Mouse (Mus musculus): Measurements from ENCODE around the gene Cyp4f40. TPM values are rescaled to one million over a fixed set of nuclear protein-coding genes. Genes with fewer than 3 reads are reported as not detected.
A peak's percentile ranks its signal among the peaks of the same experiment; 100 is the strongest.
"Not testable (repeated sequence)": the region's sequence is repeated elsewhere in the genome, so short reads cannot be mapped to it uniquely, and the experiment has no call there.

Cyp4f40 gene
- total RNA-seq (2021) = under 1 TPM in 1 of 2 experiments, not detected in 1; 0.17 TPM
- long read RNA-seq, experiment 1 = 0 reads
- long read RNA-seq, experiment 2 = 0 reads

- DNase-seq (ENCODE audit: low spot score in 2 of 2) = peak; percentile 41 to 66
Measured at GRCm38 (mm10) chr17:32658712-32659111, at the start of gene Cyp4f40. Gene Cyp4f40, plus strand, starts transcription at chr17:32658900.

GRCm38 (mm10) chr17:32610231-32610630, 48.5 kb upstream of the Cyp4f40 start:
- not testable (repeated sequence) for DNase-seq (ENCODE audit: low spot score in 2 of 2)

- no peak for DNase-seq (ENCODE audit: low spot score in 2 of 2)
Measured at GRCm38 (mm10) chr17:32610896-32611295, 47.8 kb upstream of the Cyp4f40 start.

- DNase-seq (ENCODE audit: low spot score in 2 of 2) = no peak
Measured at GRCm38 (mm10) chr17:32612417-32612816, 46.3 kb upstream of the Cyp4f40 start.

GRCm38 (mm10) chr17:32617252-32617651, 41.4 kb upstream of the Cyp4f40 start:
- DNase-seq (ENCODE audit: low spot score in 2 of 2) = no peak

- not testable (repeated sequence) for DNase-seq (ENCODE audit: low spot score in 2 of 2)
Measured at GRCm38 (mm10) chr17:32621018-32621417, 37.7 kb upstream of the Cyp4f40 start, which contains the start of gene Cyp4f37. Gene Cyp4f37, plus strand, starts transcription at chr17:32621309.

- not testable (repeated sequence) for DNase-seq (ENCODE audit: low spot score in 2 of 2)
Measured at GRCm38 (mm10) chr17:32629726-32630125, 29.0 kb upstream of the Cyp4f40 start.

GRCm38 (mm10) chr17:32631936-32632335, 26.8 kb upstream of the Cyp4f40 start:
- DNase-seq (ENCODE audit: low spot score in 2 of 2) = no peak

- DNase-seq (ENCODE audit: low spot score in 2 of 2) = not testable (repeated sequence)
Measured at GRCm38 (mm10) chr17:32634242-32634971, 24.3 kb upstream of the Cyp4f40 start.

GRCm38 (mm10) chr17:32634972-32635314, 23.8 kb upstream of the Cyp4f40 start:
- DNase-seq (ENCODE audit: low spot score in 2 of 2) = peak; percentile 88

- DNase-seq (ENCODE audit: low spot score in 2 of 2) = no peak
Measured at GRCm38 (mm10) chr17:32636341-32636740, 22.4 kb upstream of the Cyp4f40 start.

GRCm38 (mm10) chr17:32637151-32637550, 21.5 kb upstream of the Cyp4f40 start:
- no peak for DNase-seq (ENCODE audit: low spot score in 2 of 2)

GRCm38 (mm10) chr17:32646631-32647030, 12.1 kb upstream of the Cyp4f40 start:
- no peak for DNase-seq (ENCODE audit: low spot score in 2 of 2)

- DNase-seq (ENCODE audit: low spot score in 2 of 2) = no peak
Measured at GRCm38 (mm10) chr17:32653860-32654259, 4.8 kb upstream of the Cyp4f40 start.

- no peak for DNase-seq (ENCODE audit: low spot score in 2 of 2)
Measured at GRCm38 (mm10) chr17:32657041-32657440, 1.7 kb upstream of the Cyp4f40 start.

GRCm38 (mm10) chr17:32658246-32658645, 454 bp upstream of the Cyp4f40 start:
- DNase-seq (ENCODE audit: low spot score in 2 of 2) = no peak

- no peak for DNase-seq (ENCODE audit: low spot score in 2 of 2)
Measured at GRCm38 (mm10) chr17:32673976-32674375, 15.3 kb downstream of the Cyp4f40 start.

GRCm38 (mm10) chr17:32676040-32676635, 17.4 kb downstream of the Cyp4f40 start:
- DNase-seq (ENCODE audit: low spot score in 2 of 2) = no peak

- DNase-seq (ENCODE audit: low spot score in 2 of 2) = peak; percentile 33 to 51
Measured at GRCm38 (mm10) chr17:32680404-32680803, 21.7 kb downstream of the Cyp4f40 start.

GRCm38 (mm10) chr17:32685048-32685750, 26.5 kb downstream of the Cyp4f40 start, which contains the start of gene Cyp4f15:
Gene Cyp4f15, plus strand, starts transcription at chr17:32685627.
- DNase-seq (ENCODE audit: low spot score in 2 of 2) = peak in 1 of 2 experiments; percentile 12

GRCm38 (mm10) chr17:32686722-32687121, 28.0 kb downstream of the Cyp4f40 start:
- no peak for DNase-seq (ENCODE audit: low spot score in 2 of 2)

- no peak for DNase-seq (ENCODE audit: low spot score in 2 of 2)
Measured at GRCm38 (mm10) chr17:32690959-32691358, 32.3 kb downstream of the Cyp4f40 start.
